In genomic region chr9:56638226-56638905, GRCm38 (mm10) we compare ENCODE assay signal across 10 mouse cellular contexts.
A peak's percentile ranks its signal among the peaks of the same experiment; 100 is the strongest.
DNase-seq lines count a peak whose midpoint lies in the region; ATAC-seq and TF ChIP-seq lines count a peak whose summit lies in the region.
"Had no signal": no experiment of that assay in that cellular context is flagged by ENCODE, and none has a peak within 500 bp of the region (broad histone marks: within the 10 kb centered on the region; RNA-seq: fewer than 3 reads in every experiment).

No protein-coding gene starts in this region.

- H3K27ac ChIP-seq in hindbrain, embryonic 11.5 days (ENCODE audit: low read depth, low read length), result no peak overlapping the region
- H3K27ac ChIP-seq in hindbrain, embryonic 16.5 days (ENCODE audit: low read depth, low read length), result no peak overlapping the region
- H3K27ac ChIP-seq in CH12.LX (ENCODE audit: insufficient read depth, low read depth), result no peak overlapping the region
- H3K27ac ChIP-seq: embryonic facial prominence, embryonic 12.5 days; limb, embryonic 13.5 days had no signal

- no peaks in the 10 kb centered on the region; the same call in 1 of the 2 replicates for H3K4me1 ChIP-seq in hindbrain, embryonic 11.5 days (replicated peaks; ENCODE audit: control insufficient read depth, insufficient read depth, low read length)
- H3K4me1 ChIP-seq in hindbrain, embryonic 16.5 days (ENCODE audit: control insufficient read depth, insufficient read depth, low read depth, low read length), result peaks cover 10% of the 10 kb centered on the region
- H3K4me1 ChIP-seq in CH12.LX (ENCODE audit: control insufficient read depth in 1 of 2, insufficient read depth in 2 of 2), result no peaks in the 10 kb centered on the region

- peak; percentile 59 to 73 for TF ChIP-seq CTCF in CH12.LX (conservative IDR thresholded peaks at IDR 0.05 in 1 of 2, IDR thresholded peaks at IDR 0.05 in 1 of 2; ENCODE audit: low read depth in 2 of 2, low read length in 2 of 2)
- TF ChIP-seq CTCF in brain, embryonic 14.5 days (IDR thresholded peaks at IDR 0.05; ENCODE audit: borderline replicate concordance, extremely low read depth, insufficient read depth, insufficient read length), result peak; percentile 70; the same call in 1 of the 2 replicates

- H3K4me3 ChIP-seq in hindbrain, embryonic 11.5 days (ENCODE audit: low read depth, low read length), result no peak overlapping the region
- H3K4me3 ChIP-seq in hindbrain, embryonic 16.5 days (ENCODE audit: low read length), result no peak overlapping the region
- H3K4me3 ChIP-seq in CH12.LX (replicated peaks in 1 of 3; ENCODE audit: low read depth in 2 of 3, low read length in 2 of 3, poor library complexity in 1 of 3), result no peak overlapping the region

- intact Hi-C loops in left cerebral cortex, postnatal 10 days (cut with DNase I), result loop anchor here (5.0 to 10.0 kb wide), 3 partner anchors 74 to 186 kb away; no protein-coding TSS in a partner anchor

- TF ChIP-seq POLR2A in CH12.LX (IDR thresholded peaks at IDR 0.05; ENCODE audit: low read depth, low read length), result no peak
- TF ChIP-seq POLR2A in brain, embryonic 14.5 days (IDR thresholded peaks at IDR 0.05; ENCODE audit: borderline replicate concordance, extremely low read depth, insufficient read depth, insufficient read length, poor library complexity, severe bottlenecking), result no peak

- no peak overlapping the region for H3K9ac ChIP-seq in hindbrain, embryonic 11.5 days (ENCODE audit: low read depth, low read length)
- no peak overlapping the region for H3K9ac ChIP-seq in hindbrain, embryonic 16.5 days (ENCODE audit: low read depth, low read length)
- H3K9ac ChIP-seq in CH12.LX (ENCODE audit: insufficient read depth, low read depth), result no peak overlapping the region
- H3K9ac ChIP-seq: embryonic facial prominence, embryonic 12.5 days; limb, embryonic 13.5 days had no signal

- dilution Hi-C loops in CH12.LX (cut with MboI; ENCODE audit: extremely low pct_ligation_motif_present, extremely low pct_unique_long_range_greater_than_20kb, low sequenced_read_pairs), result no loop called here

- 56% methylated on average over 8 of the region's 8 CpGs for whole genome bisulfite sequencing in hindbrain, embryonic 11.5 days
- 55% methylated on average over 8 of the region's 8 CpGs for WGBS in hindbrain, embryonic 16.5 days

- no peak for ATAC-seq in hindbrain, embryonic 11.5 days (ENCODE audit: low FRiP score)
- no peak for ATAC-seq in hindbrain, embryonic 16.5 days
- ATAC-seq in megakaryocyte-erythroid progenitor cell, adult 5-6 weeks (replicated peaks; ENCODE audit: low FRiP score, low TSS enrichment, poor library complexity, severe bottlenecking), result 0 out of 2 replicates have a peak, but pooled peaks have one; percentile 60

- DNase-seq in hindbrain, embryonic 11.5 days (ENCODE audit: low spot score), result peak; percentile 57
- DNase-seq in CH12.LX (ENCODE audit: extremely low read depth), result peak; percentile 26
- DNase-seq in brain, embryonic 14.5 days (ENCODE audit: low read depth), result peak; percentile 56
- DNase-seq in left cerebral cortex, postnatal 10 days (ENCODE audit: extremely low spot score in 1 of 2, low spot score in 2 of 2), result no peak
- no peak for DNase-seq in B cell, adult 2 months
- no peak for DNase-seq in right cerebral cortex, postnatal 14 days

- H3K4me2 ChIP-seq in hindbrain, embryonic 11.5 days (replicated peaks; ENCODE audit: low read depth, low read length), result no peak overlapping the region
- no peak overlapping the region for H3K4me2 ChIP-seq in hindbrain, embryonic 16.5 days (ENCODE audit: low read length)
- H3K4me2 ChIP-seq in CH12.LX (ENCODE audit: insufficient read depth, low read depth, poor library complexity, severe bottlenecking), result no peak overlapping the region

- H3K27me3 ChIP-seq in hindbrain, embryonic 11.5 days (ENCODE audit: control insufficient read depth, insufficient read depth, low read length), result peaks cover 27% of the 10 kb centered on the region
- peaks cover 5% of the 10 kb centered on the region; the same call in 1 of the 2 replicates for H3K27me3 ChIP-seq in hindbrain, embryonic 16.5 days (replicated peaks; ENCODE audit: control insufficient read depth, insufficient read depth, low read length)
- H3K27me3 ChIP-seq in CH12.LX (replicated peaks), result peaks cover 73% of the 10 kb centered on the region

- TF ChIP-seq RAD21 in CH12.LX (IDR thresholded peaks at IDR 0.05; ENCODE audit: low read depth, low read length), result no peak; the same call in none of the 2 replicates

- no peaks in the 10 kb centered on the region for H3K9me3 ChIP-seq in hindbrain, embryonic 11.5 days (ENCODE audit: control insufficient read depth, low read length)
- H3K9me3 ChIP-seq in hindbrain, embryonic 16.5 days (ENCODE audit: control insufficient read depth, low read length), result no peaks in the 10 kb centered on the region
- peaks cover 5% of the 10 kb centered on the region for H3K9me3 ChIP-seq in CH12.LX (replicated peaks; ENCODE audit: low read length)
- H3K9me3 ChIP-seq: embryonic facial prominence, embryonic 12.5 days; limb, embryonic 13.5 days had no signal

- H3K79me2 ChIP-seq in CH12.LX (replicated peaks; ENCODE audit: control insufficient read depth, extremely low read depth, insufficient read depth, poor library complexity, severe bottlenecking), result no peaks in the 10 kb centered on the region

- no peak for TF ChIP-seq EP300 in CH12.LX (IDR thresholded peaks at IDR 0.05; ENCODE audit: low read length)

- no peaks in the 10 kb centered on the region for H3K36me3 ChIP-seq in hindbrain, embryonic 11.5 days (ENCODE audit: control insufficient read depth, insufficient read depth, low read length)
- H3K36me3 ChIP-seq in hindbrain, embryonic 16.5 days (ENCODE audit: control insufficient read depth, insufficient read depth, low read length), result no peaks in the 10 kb centered on the region
- no peaks in the 10 kb centered on the region for H3K36me3 ChIP-seq in CH12.LX (replicated peaks in 1 of 2; ENCODE audit: control insufficient read depth in 1 of 2, insufficient read depth in 1 of 2, low read length in 1 of 2)
- H3K36me3 ChIP-seq: embryonic facial prominence, embryonic 12.5 days; limb, embryonic 13.5 days had no signal

- in situ Hi-C loops in CH12.LX (cut with MboI; ENCODE audit: low pct_ligation_motif_present, low pct_unique_long_range_greater_than_20kb, low sequenced_read_pairs), result no loop called here

TF ChIP-seq in CH12.LX, 34 proteins besides CTCF, POLR2A, EP300 and RAD21:
- no peak for TF ChIP-seq MYC (IDR thresholded peaks at IDR 0.05; ENCODE audit: low read depth, low read length)
- no peak for TF ChIP-seq ELF1 (IDR thresholded peaks at IDR 0.05; ENCODE audit: low read depth, low read length)
- TF ChIP-seq CHD1 (IDR thresholded peaks at IDR 0.05; ENCODE audit: low read depth, low read length), result no peak
- no peak for TF ChIP-seq BHLHE40 (IDR thresholded peaks at IDR 0.05; ENCODE audit: low read depth, low read length)
- TF ChIP-seq MEF2A (IDR thresholded peaks at IDR 0.05; ENCODE audit: borderline replicate concordance, low read depth, low read length), result no peak
- no peak for TF ChIP-seq ZC3H11A (IDR thresholded peaks at IDR 0.05; ENCODE audit: low read depth, low read length)

Comparison
In these comparisons a context has a peak if more than half of its experiments do, and no peak if none do; other contexts are left out.
1. DNase-seq: peak in hindbrain, embryonic 11.5 days (single experiment), CH12.LX (single experiment) and brain, embryonic 14.5 days (single experiment); none in left cerebral cortex, postnatal 10 days (0 of 2), B cell, adult 2 months (0 of 2) and right cerebral cortex, postnatal 14 days (single experiment).